Mouse (Mus musculus): ENCODE results near the gene Lama5.

DNA sequence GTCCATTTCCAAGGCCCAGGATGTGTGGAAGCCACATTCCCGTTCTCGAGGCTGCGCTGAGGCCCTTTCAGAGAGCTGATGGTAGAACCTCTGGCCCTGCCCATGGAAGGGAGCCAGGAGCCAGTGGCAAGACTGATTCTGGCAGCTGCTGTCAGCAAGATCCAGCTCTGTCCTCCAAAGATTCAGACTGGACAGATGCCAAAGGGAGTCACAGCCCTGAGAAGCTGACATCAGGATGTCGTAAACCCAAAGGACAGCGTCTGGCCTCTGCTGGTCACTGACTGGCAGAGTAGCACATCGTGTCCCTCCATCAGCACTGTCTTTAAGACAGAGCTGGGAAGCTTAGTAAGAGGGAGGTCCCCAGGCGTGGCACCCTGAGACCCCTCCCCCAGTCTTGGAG, 2.9 kb upstream of the Lama5 start:
- no peak for TF ChIP-seq POLR2A (IDR thresholded peaks at IDR 0.05; ENCODE audit: control insufficient read depth, low read depth, low read length)
- TF ChIP-seq CTCF (IDR thresholded peaks at IDR 0.05; ENCODE audit: control insufficient read depth, insufficient read depth, insufficient replicate concordance, low read depth, low read length), result no peak
